Mouse (Mus musculus) neural tube, embryonic 12.5 days (tissue): ENCODE data around the gene Hist1h3d. TPM values are rescaled to one million over a fixed set of nuclear protein-coding genes. Genes with fewer than 3 reads are reported as not detected.
"Not testable (repeated sequence)": the region's sequence is repeated elsewhere in the genome, so short reads cannot be mapped to it uniquely, and the experiment has no call there.

ENCODE experiments used
- ATAC-seq: fragments of 200-750 bp; cut with Nextera tagmentation; 2 replicates; pipeline ENCODE4 v1.8.0; 2017; ENCODE audit warnings: low read depth, mild to moderate bottlenecking, moderate TSS enrichment, moderate library complexity; ENCODE audit not compliant: low FRiP score
- H3K27ac ChIP-seq: fragments of 300-500 bp; sonication (generic); 2 replicates; pipeline ENCODE4 v1.5.1; 2016
- H3K27me3 ChIP-seq: fragments of 300-500 bp; sonication (generic); replicated peaks from 2 replicates; pipeline ENCODE4 v1.6.1; 2016; ENCODE audit warnings: mild to moderate bottlenecking
- H3K36me3 ChIP-seq: fragments of 300-500 bp; sonication (generic); 2 replicates; pipeline ENCODE4 v1.6.1; 2016; ENCODE audit warnings: mild to moderate bottlenecking
- H3K4me1 ChIP-seq: fragments of 300-500 bp; sonication (generic); 2 replicates; pipeline ENCODE4 v1.6.1; 2016
- H3K4me2 ChIP-seq: fragments of 300-500 bp; sonication (generic); replicated peaks from 2 replicates; pipeline ENCODE4 v1.6.1; 2016; ENCODE audit warnings: mild to moderate bottlenecking
- H3K4me3 ChIP-seq: fragments of 300-500 bp; sonication (generic); 2 replicates; pipeline ENCODE4 v1.5.1; 2016
- H3K9ac ChIP-seq: fragments of 300-500 bp; sonication (generic); 2 replicates; pipeline ENCODE4 v1.6.1; 2016; ENCODE audit warnings: mild to moderate bottlenecking
- H3K9me3 ChIP-seq: fragments of 300-500 bp; sonication (generic); 2 replicates; pipeline ENCODE4 v1.6.1; 2016; ENCODE audit warnings: mild to moderate bottlenecking
- WGBS: fragments of 180-500 bp; shearing (Covaris S2); methylation state at CpG from one replicate; pipeline ENCODE4 v1.1.7; 2016; 5-methylcytosine and 5-hydroxymethylcytosine counted together
- polyA plus RNA-seq: library from polyadenylated mRNA; unstranded; fragments of >200 nt; fragmentation: Nextera tagmentation; extraction: Ambion mirVana; gene quantifications from 2 replicates; pipeline ENCODE4 v1.2.1, GENCODE M21; 2016

Hist1h3d gene
- 3.8 and 4.9 TPM in 2 replicates for polyA plus RNA-seq

DNA sequence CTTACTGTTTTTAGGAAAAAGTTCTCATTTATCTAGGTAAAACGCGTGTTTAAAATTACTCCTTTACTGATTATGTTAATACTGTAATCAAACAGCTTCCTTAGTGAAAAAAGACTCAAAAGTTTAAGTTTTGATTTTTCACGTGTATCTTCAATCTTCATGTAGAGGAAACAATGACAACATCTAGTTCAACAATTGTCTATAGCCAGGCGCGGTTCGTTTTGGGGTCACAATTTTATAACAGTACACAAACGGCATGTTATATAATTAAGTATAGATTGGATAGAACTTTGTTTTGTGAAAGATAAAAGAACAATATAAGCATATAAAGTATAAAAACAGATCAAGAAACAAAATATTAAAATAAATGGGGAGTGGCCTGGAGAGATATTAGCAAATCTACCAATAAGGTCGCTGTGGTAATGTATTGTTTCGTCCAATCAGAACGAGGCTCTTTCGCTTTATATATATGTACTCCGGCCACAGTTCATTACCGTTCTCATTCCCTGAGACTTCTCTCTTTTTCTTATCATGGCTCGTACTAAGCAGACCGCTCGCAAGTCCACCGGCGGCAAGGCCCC, at the start of gene Hist1h3d:
Gene Hist1h3d (plus strand): TSS at position 493 of the 581 bp plus-strand sequence.
- Histone ChIP-seq H3K4me2 (peak within 1 kb of the TSS; percentile 62), H3K9ac (peak within 1 kb of the TSS; percentile 65), H3K9me3 (no peaks in the 10 kb centered on the region), H3K4me3 (peak within 1 kb of the TSS; percentile 41), H3K27me3 (no peaks in the 10 kb centered on the region), H3K27ac (peak within 1 kb of the TSS; percentile 51; the same call in 1 of the 2 replicates), H3K36me3 (no peaks in the 10 kb centered on the region), H3K4me1 (peaks cover 24% of the 10 kb centered on the region)
- peak; percentile 51 for ATAC-seq
- WGBS: under 1% methylated on average over 18 of the region's 18 CpGs

DNA sequence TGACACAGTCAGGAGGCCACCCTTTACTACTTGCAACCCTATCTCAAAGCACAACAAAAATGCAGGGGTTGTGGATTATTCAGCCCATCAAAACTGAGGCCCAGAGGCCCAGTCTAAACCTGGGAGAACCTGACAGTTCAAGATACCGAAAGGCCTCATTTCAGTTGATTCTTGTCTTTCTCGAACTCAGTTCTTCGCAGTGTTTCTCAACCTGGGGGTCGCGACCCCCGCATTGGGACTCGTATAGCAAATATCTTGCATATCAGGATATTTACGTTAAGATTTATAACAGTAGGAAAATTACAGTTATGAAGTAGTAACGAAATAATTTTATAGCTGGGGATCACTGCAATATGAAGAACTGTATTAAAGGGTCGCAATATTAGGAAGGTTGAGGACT, 49.7 kb upstream of the Hist1h3d start:
- H3K4me2 ChIP-seq: peak overlapping the region; percentile 54
- no peak overlapping the region for H3K9ac ChIP-seq
- no peaks in the 10 kb centered on the region for H3K9me3 ChIP-seq
- no peaks in the 10 kb centered on the region for H3K36me3 ChIP-seq
- WGBS: 2% methylated on average over 10 of the region's 10 CpGs
- peak overlapping the region; percentile 29 for H3K4me3 ChIP-seq
- H3K27ac ChIP-seq: no peak overlapping the region
- peaks cover 5% of the 10 kb centered on the region; the same call in 1 of the 2 replicates for H3K4me1 ChIP-seq
- ATAC-seq: no peak
- H3K27me3 ChIP-seq: no peaks in the 10 kb centered on the region

DNA sequence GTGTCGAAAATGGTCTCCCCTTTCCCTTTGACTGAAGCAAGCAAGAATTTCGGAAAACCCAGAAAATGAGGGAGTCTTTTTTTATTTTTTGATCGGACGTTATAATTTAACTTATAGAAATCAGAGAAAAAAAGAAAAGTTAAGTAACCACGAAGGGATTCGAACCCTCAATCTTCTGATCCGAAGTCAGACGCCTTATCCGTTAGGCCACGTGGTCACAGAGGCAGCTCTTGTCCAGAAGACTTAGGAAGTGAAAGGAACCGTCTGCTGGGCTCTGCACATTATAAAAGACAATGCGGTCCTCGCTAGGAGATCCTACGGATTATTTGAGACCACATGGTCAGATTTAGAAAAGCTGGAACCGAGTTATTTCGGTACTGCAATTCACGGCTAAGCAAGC, 49.3 kb upstream of the Hist1h3d start:
- peak overlapping the region; percentile 2; the same call in 1 of the 2 replicates for H3K27ac ChIP-seq
- under 1% methylated on average over 17 of the region's 17 CpGs for WGBS
- peak overlapping the region; percentile 48 for H3K9ac ChIP-seq
- no peaks in the 10 kb centered on the region for H3K36me3 ChIP-seq
- no peak for ATAC-seq
- H3K27me3 ChIP-seq: no peaks in the 10 kb centered on the region
- no peaks in the 10 kb centered on the region for H3K9me3 ChIP-seq
- H3K4me2 ChIP-seq: peak overlapping the region; percentile 54
- peak overlapping the region; percentile 29 for H3K4me3 ChIP-seq
- H3K4me1 ChIP-seq: peaks cover 5% of the 10 kb centered on the region; the same call in 1 of the 2 replicates

DNA sequence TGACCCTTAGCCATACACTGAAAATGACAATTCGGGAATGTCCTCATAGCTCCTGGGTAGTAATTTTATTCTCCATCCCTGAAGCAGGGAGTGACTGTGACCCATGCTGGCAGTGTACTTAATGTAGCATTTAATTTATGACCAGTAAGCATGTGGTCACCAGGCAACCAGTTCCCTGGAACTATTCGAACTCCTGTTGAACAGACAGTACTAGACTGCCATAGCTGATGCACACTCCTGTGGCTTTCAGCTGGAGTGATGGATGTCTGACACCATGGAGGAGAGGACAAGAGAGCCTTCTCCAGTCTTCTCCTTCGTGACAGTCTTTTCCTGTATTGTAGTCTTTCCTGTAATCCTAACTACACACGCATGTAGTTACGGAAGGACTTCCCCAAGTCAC, 46.6 kb upstream of the Hist1h3d start:
- no peaks in the 10 kb centered on the region for H3K36me3 ChIP-seq
- H3K4me3 ChIP-seq: no peak overlapping the region
- no peaks in the 10 kb centered on the region for H3K27me3 ChIP-seq
- H3K9me3 ChIP-seq: no peaks in the 10 kb centered on the region
- peaks cover 15% of the 10 kb centered on the region for H3K4me1 ChIP-seq
- H3K27ac ChIP-seq: no peak overlapping the region; the same call in 1 of the 2 replicates
- no peak for ATAC-seq
- no peak overlapping the region for H3K9ac ChIP-seq
- peak overlapping the region; percentile 42 for H3K4me2 ChIP-seq
- WGBS: 41% methylated on average over 5 of the region's 5 CpGs

DNA sequence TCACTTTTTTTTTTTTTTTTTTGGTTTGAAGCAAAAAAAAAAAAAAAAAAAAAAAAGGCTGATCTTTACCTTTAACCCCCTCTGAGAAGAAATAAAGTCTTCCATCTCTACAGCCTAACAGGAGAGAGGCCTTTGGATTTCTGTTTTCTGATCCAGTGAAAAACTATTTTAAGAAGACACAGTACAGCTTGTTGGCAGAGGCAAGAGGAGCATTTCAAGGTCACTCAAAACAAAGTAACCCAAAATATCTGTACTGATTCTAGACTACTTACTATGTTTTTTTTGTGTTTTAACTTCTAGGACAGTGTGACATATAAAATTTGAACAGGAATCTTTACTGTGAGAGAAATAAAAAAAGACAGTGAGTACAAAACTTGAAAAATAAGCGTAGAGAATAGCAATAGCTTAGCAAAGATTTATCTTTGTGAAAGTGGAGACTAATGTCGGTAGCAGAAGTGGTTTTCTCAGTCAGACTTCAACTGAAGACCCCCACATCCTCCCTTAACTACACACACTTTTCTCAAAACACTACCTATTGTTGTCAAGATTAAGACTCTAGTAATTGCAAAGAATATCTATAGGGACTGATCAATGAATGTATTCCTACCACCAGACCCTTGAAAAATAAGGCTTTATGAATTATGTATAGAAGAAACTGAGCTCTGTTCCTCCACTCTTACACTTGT, 45.9 kb upstream of the Hist1h3d start:
- no peak for ATAC-seq
- 30% methylated on average over 2 of the region's 2 CpGs for WGBS

DNA sequence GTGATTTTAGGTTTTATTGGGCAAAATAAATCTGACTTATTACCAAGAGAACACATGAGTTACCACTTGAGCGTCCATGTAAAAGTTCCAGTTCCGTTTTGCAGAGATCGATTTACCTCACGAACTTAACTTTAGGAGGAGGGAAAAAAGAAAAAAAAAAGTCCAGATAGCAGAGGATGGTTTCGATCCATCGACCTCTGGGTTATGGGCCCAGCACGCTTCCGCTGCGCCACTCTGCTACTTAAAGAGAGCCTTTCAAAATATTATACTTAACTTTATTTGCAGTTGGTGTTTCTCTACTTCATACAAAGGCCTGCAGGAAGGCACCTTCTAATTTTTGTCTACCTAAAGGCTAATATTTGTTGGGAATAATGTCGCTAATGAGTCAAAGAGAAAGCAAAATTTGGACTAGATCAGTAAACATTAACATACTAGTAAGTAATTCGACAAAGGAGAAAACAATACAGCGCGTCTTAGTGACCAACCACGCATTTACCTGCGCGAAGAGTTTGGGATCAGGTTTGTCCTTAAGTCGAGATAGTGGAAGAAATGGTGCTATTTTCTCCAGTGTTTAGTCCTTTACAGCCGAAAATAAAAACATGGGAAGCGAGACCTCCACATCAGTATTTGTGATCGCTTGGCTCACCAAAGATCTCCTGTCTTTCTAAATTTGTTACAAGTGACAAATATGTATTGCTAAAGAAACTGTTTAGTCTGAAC, 45.2 kb upstream of the Hist1h3d start:
- no peaks in the 10 kb centered on the region for H3K36me3 ChIP-seq
- under 1% methylated on average over 20 of the region's 20 CpGs for WGBS
- peak overlapping the region; percentile 73 for H3K9ac ChIP-seq
- no peak for ATAC-seq
- H3K27ac ChIP-seq: peak overlapping the region; percentile 89
- H3K9me3 ChIP-seq: no peaks in the 10 kb centered on the region
- H3K27me3 ChIP-seq: no peaks in the 10 kb centered on the region
- peaks cover 16% of the 10 kb centered on the region for H3K4me1 ChIP-seq
- peak overlapping the region; percentile 70 for H3K4me2 ChIP-seq
- H3K4me3 ChIP-seq: peak overlapping the region; percentile 52

More for the DNA sequence above, 45.9 kb upstream of the Hist1h3d start:
- peak overlapping the region; percentile 52 for H3K4me3 ChIP-seq
- H3K36me3 ChIP-seq: no peaks in the 10 kb centered on the region
- H3K27ac ChIP-seq: no peak overlapping the region
- peak overlapping the region; percentile 73; the same call in 1 of the 2 replicates for H3K9ac ChIP-seq
- H3K9me3 ChIP-seq: no peaks in the 10 kb centered on the region
- H3K4me2 ChIP-seq: peak overlapping the region; percentile 70
- peaks cover 17% of the 10 kb centered on the region for H3K4me1 ChIP-seq
- H3K27me3 ChIP-seq: no peaks in the 10 kb centered on the region

DNA sequence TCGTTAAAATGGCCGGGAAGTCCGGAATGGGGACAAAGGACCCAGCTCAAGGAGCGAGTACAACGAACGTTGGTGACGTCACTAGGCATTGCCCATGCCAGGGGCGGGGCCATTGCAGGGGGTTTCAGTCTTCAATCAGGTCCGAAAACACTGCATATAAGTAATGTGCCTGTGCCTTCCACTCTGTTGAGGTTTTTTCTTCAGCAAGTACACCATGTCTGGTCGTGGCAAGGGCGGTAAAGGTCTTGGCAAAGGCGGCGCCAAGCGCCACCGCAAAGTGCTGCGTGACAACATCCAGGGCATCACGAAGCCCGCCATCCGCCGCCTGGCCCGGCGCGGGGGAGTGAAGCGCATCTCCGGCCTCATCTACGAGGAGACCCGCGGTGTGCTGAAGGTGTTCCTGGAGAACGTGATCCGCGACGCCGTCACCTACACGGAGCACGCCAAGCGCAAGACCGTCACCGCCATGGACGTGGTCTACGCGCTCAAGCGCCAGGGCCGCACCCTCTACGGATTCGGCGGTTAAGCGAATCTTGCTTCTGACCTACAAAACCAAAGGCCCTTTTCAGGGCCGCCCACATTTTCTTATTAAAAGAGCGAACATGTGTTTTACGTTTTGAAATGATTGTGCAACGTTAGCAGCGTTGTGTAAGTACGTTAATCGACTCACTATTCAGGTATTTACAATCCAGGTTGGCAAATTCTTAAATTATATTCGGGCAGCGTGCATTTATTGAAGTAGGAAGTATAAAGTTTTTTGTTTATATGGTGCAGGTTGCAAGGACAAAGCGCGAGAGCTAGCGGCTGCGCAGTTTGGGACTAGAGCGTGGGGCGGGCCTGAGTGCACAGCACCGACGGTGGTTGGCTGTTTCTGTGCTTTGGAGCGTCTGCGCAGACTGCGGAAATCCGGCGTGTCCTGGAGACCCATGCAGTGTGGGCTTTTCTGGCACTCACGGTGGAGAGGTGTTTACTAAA, 44.4 kb upstream of the Hist1h3d start, which contains the start of gene Hist1h4h:
Gene Hist1h4h (plus strand): TSS at position 150 of the 975 bp plus-strand sequence.
- Histone ChIP-seq H3K9me3 (no peaks in the 10 kb centered on the region), H3K4me2 (peak within 1 kb of the TSS; percentile 70), H3K4me3 (peak within 1 kb of the TSS; percentile 52), H3K36me3 (no peaks in the 10 kb centered on the region), H3K4me1 (peaks cover 18% of the 10 kb centered on the region), H3K27me3 (no peaks in the 10 kb centered on the region), H3K27ac (peak within 1 kb of the TSS; percentile 89), H3K9ac (peak within 1 kb of the TSS; percentile 73)
- ATAC-seq: peak; percentile 87
- under 1% methylated on average over 60 of the region's 70 CpGs for WGBS

DNA sequence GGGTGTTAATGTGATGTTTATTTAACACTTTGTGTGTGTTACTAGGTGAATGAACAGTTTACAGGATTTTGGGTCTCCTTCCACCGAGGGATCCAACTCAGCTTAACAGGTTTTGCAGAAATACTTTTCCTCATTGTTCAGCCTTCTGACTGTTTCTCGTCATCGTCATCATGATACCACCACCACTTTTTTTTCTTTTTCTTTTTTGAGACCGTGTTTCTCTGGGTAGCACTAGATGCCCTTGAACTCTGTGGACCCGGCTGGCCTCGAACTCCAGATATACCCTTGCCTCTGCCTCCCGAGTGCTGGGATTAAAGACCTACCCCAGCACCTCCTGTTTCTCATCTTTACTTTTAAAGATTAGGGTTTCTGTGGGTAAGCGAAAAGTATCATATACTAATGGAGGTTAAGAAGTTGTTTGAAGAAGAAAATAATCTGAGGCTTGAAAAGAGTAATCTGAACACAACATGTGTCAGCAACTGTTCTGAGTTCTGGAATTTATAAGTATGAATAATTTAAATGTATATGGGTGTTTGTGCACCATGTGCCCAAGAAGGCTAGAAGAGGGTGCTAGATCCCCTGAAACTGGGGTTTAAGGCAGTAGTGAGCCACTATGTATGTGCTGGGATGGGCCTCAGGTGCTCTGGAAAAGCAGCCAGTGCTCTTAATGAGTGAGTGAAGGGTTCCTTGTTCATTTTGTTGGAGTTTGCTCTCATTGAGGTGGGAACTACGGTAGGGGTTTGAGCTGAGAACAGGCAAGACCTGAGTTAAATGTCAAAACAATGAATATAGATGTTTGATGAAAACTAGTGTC, 43.1 kb upstream of the Hist1h3d start:
- ATAC-seq: no peak
- H3K4me3 ChIP-seq: peak overlapping the region; percentile 52
- peak overlapping the region; percentile 89; the same call in 1 of the 2 replicates for H3K27ac ChIP-seq
- peak overlapping the region; percentile 70 for H3K4me2 ChIP-seq
- H3K36me3 ChIP-seq: no peaks in the 10 kb centered on the region
- no peaks in the 10 kb centered on the region for H3K9me3 ChIP-seq
- no peaks in the 10 kb centered on the region for H3K27me3 ChIP-seq
- 22% methylated on average over 9 of the region's 9 CpGs for WGBS
- peaks cover 22% of the 10 kb centered on the region for H3K4me1 ChIP-seq
- H3K9ac ChIP-seq: peak overlapping the region; percentile 73

DNA sequence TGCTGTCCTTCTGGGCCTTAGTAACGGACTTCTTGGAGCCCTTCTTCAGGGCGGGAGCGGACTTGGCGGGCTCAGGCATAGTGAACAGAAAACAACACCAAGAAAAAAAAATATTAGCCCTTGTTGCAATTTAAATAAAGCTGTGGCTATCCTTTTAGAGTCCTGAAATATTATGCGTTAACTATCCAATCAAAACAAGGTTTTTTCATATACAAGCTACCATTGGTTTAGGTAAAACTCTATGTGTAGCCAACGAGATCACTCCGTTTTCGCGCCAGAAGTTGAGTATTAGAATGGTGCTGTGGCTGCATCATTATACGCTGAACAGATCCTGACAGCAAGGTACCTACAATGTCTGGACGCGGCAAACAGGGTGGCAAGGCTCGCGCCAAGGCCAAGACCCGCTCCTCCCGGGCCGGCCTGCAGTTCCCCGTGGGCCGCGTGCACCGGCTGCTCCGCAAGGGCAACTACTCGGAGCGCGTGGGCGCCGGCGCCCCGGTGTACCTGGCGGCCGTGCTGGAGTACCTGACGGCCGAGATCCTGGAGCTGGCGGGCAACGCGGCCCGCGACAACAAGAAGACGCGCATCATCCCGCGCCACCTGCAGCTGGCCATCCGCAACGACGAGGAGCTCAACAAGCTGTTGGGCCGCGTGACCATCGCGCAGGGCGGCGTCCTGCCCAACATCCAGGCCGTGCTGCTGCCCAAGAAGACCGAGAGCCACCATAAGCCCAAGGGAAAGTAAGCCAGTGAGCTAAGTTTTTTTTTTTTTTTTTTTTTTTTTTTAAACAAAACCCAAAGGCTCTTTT, 41.8 kb upstream of the Hist1h3d start, which contains the start of gene Hist1h2af:
Gene Hist1h2af (plus strand): TSS at position 347 of the 808 bp plus-strand sequence.
- H3K4me3 ChIP-seq: peak within 1 kb of the TSS; percentile 46
- H3K27ac ChIP-seq: peak within 1 kb of the TSS; percentile 66
- H3K36me3 ChIP-seq, H3K27me3 ChIP-seq, H3K9me3 ChIP-seq: not testable (repeated sequence)
- ATAC-seq: peak; percentile 30
- H3K4me1 ChIP-seq: peaks cover 22% of the 10 kb centered on the region
- peak within 1 kb of the TSS; percentile 57 for H3K9ac ChIP-seq
- peak within 1 kb of the TSS; percentile 70 for H3K4me2 ChIP-seq
- under 1% methylated on average over 26 of the region's 53 CpGs for WGBS
